Mouse (Mus musculus): ENCODE measurements around the gene Brca1. TPM values are rescaled to one million over a fixed set of nuclear protein-coding genes. Genes with fewer than 3 reads are reported as not detected.

Brca1 gene
- polyA plus RNA-seq, 1 experiment = 10.2 TPM

GRCm38 (mm10) chr11:101583205-101583604 lies 31.4 kb upstream of the Brca1 start:
- WGBS = 68% methylated on average over 2 of the region's 2 CpGs
- TF ChIP-seq POLR2A (IDR thresholded peaks at IDR 0.05; ENCODE audit: borderline replicate concordance, control insufficient read depth, low read depth, low read length) = no peak
- no peak for TF ChIP-seq CTCF (IDR thresholded peaks at IDR 0.05; ENCODE audit: control insufficient read depth, insufficient read depth, low read length)

DNA sequence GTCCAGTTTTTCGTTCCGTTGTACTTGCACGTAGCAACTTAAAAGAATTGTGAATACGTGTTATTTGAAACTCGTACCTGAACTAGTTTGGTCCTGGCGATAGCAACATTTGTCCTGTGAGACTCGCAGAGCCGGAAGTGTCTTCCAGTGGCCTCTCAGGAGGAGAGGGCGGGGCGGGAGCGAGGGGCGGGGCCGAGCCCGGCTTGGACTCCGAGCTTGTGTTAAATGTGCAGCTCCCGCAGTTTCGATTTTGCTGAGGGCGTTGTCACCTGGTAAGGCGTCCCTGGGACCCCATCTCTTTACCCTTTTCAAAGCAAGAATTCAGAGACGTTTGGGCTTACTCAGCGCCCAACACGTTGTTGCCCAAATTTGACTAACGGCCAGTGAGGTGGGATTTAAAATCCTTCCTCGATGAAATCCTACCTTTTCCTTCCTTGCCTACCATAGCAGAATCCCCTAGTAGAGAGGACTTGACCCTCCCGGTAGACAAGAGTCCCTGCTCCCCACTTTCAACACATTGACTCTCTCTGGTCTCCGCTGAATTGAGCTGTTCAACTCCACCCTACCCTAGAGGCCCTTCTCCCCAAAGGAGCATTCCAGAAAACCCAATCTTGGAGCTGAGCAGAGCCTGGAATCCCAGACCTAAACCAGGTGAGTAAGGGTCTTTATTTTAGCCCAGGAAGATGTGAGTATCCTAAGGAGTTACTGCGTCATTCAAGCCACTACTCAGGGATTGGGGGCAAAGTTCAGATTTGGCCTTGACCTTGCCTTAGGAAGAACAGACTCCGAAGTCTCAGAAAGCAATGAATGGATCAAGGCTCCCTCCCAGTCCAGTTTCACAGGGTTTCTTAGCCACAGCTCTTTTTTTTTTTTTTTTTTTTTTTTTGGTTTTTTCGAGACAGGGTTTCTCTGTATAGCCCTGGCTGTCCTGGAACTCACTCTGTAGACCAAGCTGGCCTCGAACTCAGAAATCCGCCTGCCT lies 30.6 kb upstream of the Brca1 start, which contains the start of gene Tmem106a:
Gene Tmem106a (plus strand): TSS at position 189 of the 982 bp plus-strand sequence.
- 15% methylated on average over 30 of the region's 31 CpGs for WGBS
- H3K27ac ChIP-seq (ENCODE audit: control insufficient read depth, insufficient read depth, low read depth, low read length, poor library complexity) = peak within 1 kb of the TSS; percentile 39
- H3K4me1 ChIP-seq (ENCODE audit: control insufficient read depth, insufficient read depth, low read length) = peaks cover 2% of the 10 kb centered on the region
- peak within 1 kb of the TSS; percentile 81 for H3K4me3 ChIP-seq (replicated peaks; ENCODE audit: control insufficient read depth, low read depth, low read length)
- TF ChIP-seq CTCF (IDR thresholded peaks at IDR 0.05; ENCODE audit: control insufficient read depth, insufficient read depth, low read length) = no peak
- TF ChIP-seq POLR2A (IDR thresholded peaks at IDR 0.05; ENCODE audit: borderline replicate concordance, control insufficient read depth, low read depth, low read length) = no peak

More at GRCm38 (mm10) chr11:101583205-101583604, 31.4 kb upstream of the Brca1 start:
- H3K4me3 ChIP-seq (replicated peaks; ENCODE audit: control insufficient read depth, low read depth, low read length) = no peak overlapping the region
- no peak overlapping the region for H3K27ac ChIP-seq (ENCODE audit: control insufficient read depth, insufficient read depth, low read depth, low read length, poor library complexity)
- H3K4me1 ChIP-seq (ENCODE audit: control insufficient read depth, insufficient read depth, low read length) = peaks cover 2% of the 10 kb centered on the region

- no peak overlapping the region for H3K4me3 ChIP-seq (replicated peaks; ENCODE audit: control insufficient read depth, low read depth, low read length)
- peaks cover 2% of the 10 kb centered on the region for H3K4me1 ChIP-seq (ENCODE audit: control insufficient read depth, insufficient read depth, low read length)
- WGBS = 59% methylated on average over 6 of the region's 6 CpGs
- TF ChIP-seq POLR2A (IDR thresholded peaks at IDR 0.05; ENCODE audit: borderline replicate concordance, control insufficient read depth, low read depth, low read length) (no peak), CTCF (IDR thresholded peaks at IDR 0.05; ENCODE audit: control insufficient read depth, insufficient read depth, low read length) (no peak)
- H3K27ac ChIP-seq (ENCODE audit: control insufficient read depth, insufficient read depth, low read depth, low read length, poor library complexity) = no peak overlapping the region
These were observed 29.5 kb upstream of the Brca1 start for GRCm38 (mm10) chr11:101581081-101581764.

GRCm38 (mm10) chr11:101576116-101576515 lies 24.4 kb upstream of the Brca1 start:
- no peak overlapping the region for H3K27ac ChIP-seq (ENCODE audit: control insufficient read depth, insufficient read depth, low read depth, low read length, poor library complexity)
- H3K4me3 ChIP-seq (replicated peaks; ENCODE audit: control insufficient read depth, low read depth, low read length) = no peak overlapping the region
- peaks cover 2% of the 10 kb centered on the region for H3K4me1 ChIP-seq (ENCODE audit: control insufficient read depth, insufficient read depth, low read length)
- WGBS = 88% methylated on average over 6 of the region's 6 CpGs
- TF ChIP-seq CTCF (IDR thresholded peaks at IDR 0.05; ENCODE audit: control insufficient read depth, insufficient read depth, low read length) (no peak; the same call in 1 of the 2 replicates), POLR2A (IDR thresholded peaks at IDR 0.05; ENCODE audit: borderline replicate concordance, control insufficient read depth, low read depth, low read length) (no peak)

- TF ChIP-seq POLR2A (IDR thresholded peaks at IDR 0.05; ENCODE audit: borderline replicate concordance, control insufficient read depth, low read depth, low read length) (no peak), CTCF (IDR thresholded peaks at IDR 0.05; ENCODE audit: control insufficient read depth, insufficient read depth, low read length) (no peak)
- 93% methylated on average over 3 of the region's 3 CpGs for WGBS
- no peaks in the 10 kb centered on the region for H3K4me1 ChIP-seq (ENCODE audit: control insufficient read depth, insufficient read depth, low read length)
- no peak overlapping the region for H3K4me3 ChIP-seq (replicated peaks; ENCODE audit: control insufficient read depth, low read depth, low read length)
- no peak overlapping the region for H3K27ac ChIP-seq (ENCODE audit: control insufficient read depth, insufficient read depth, low read depth, low read length, poor library complexity)
These were observed 16.7 kb upstream of the Brca1 start for GRCm38 (mm10) chr11:101568421-101568820.

GRCm38 (mm10) chr11:101562391-101562790 lies 10.6 kb upstream of the Brca1 start:
- Histone ChIP-seq H3K27ac (ENCODE audit: control insufficient read depth, insufficient read depth, low read depth, low read length, poor library complexity) (no peak overlapping the region), H3K4me3 (replicated peaks; ENCODE audit: control insufficient read depth, low read depth, low read length) (no peak overlapping the region), H3K4me1 (ENCODE audit: control insufficient read depth, insufficient read depth, low read length) (no peaks in the 10 kb centered on the region)
- 9% methylated on average over 5 of the region's 5 CpGs for WGBS
- peak; percentile 71 for TF ChIP-seq CTCF (IDR thresholded peaks at IDR 0.05; ENCODE audit: control insufficient read depth, insufficient read depth, low read length)
- TF ChIP-seq POLR2A (IDR thresholded peaks at IDR 0.05; ENCODE audit: borderline replicate concordance, control insufficient read depth, low read depth, low read length) = no peak

DNA sequence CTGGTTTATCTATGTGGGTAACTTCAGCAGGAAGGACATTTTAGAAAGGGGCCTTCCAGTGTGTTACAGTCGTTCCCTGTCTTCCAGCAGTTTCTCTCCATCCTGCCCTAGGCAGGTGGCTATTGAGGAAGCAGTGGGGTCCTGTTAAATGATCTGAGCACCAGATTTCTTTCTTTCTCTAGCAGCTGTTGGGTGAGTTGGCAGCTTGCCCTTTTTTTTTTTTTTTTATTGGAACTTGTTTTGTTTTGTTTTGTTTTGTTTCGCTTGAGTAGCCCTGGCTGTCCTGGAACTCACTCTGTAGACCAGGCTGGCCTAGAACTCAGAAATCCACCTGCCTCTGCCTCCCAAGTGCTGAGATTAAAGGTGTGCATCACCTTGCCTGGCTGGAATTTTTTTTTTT lies 5.2 kb upstream of the Brca1 start:
- TF ChIP-seq POLR2A (IDR thresholded peaks at IDR 0.05; ENCODE audit: borderline replicate concordance, control insufficient read depth, low read depth, low read length) (no peak), CTCF (IDR thresholded peaks at IDR 0.05; ENCODE audit: control insufficient read depth, insufficient read depth, low read length) (no peak)
- Histone ChIP-seq H3K27ac (ENCODE audit: control insufficient read depth, insufficient read depth, low read depth, low read length, poor library complexity) (no peak overlapping the region), H3K4me1 (ENCODE audit: control insufficient read depth, insufficient read depth, low read length) (peaks cover 1% of the 10 kb centered on the region; the same call in 1 of the 2 replicates), H3K4me3 (replicated peaks; ENCODE audit: control insufficient read depth, low read depth, low read length) (no peak overlapping the region)
- WGBS = 80% methylated on average over 2 of the region's 2 CpGs

- H3K4me3 ChIP-seq (replicated peaks; ENCODE audit: control insufficient read depth, low read depth, low read length) = no peak overlapping the region
- peaks cover 1% of the 10 kb centered on the region; the same call in 1 of the 2 replicates for H3K4me1 ChIP-seq (ENCODE audit: control insufficient read depth, insufficient read depth, low read length)
- H3K27ac ChIP-seq (ENCODE audit: control insufficient read depth, insufficient read depth, low read depth, low read length, poor library complexity) = no peak overlapping the region
- 91% methylated on average over 7 of the region's 7 CpGs for WGBS
- TF ChIP-seq POLR2A (IDR thresholded peaks at IDR 0.05; ENCODE audit: borderline replicate concordance, control insufficient read depth, low read depth, low read length) (no peak), CTCF (IDR thresholded peaks at IDR 0.05; ENCODE audit: control insufficient read depth, insufficient read depth, low read length) (no peak)
These were observed 4.8 kb upstream of the Brca1 start for GRCm38 (mm10) chr11:101556541-101556940.
